Mouse (Mus musculus): ENCODE measurements at regions not wholly inside any gene's neighbourhood (a gene's known extent, or its start where the extent isn't known, plus 50 kb on each side); places are given as distances from the start of the nearest gene placed in this dataset.

DNA sequence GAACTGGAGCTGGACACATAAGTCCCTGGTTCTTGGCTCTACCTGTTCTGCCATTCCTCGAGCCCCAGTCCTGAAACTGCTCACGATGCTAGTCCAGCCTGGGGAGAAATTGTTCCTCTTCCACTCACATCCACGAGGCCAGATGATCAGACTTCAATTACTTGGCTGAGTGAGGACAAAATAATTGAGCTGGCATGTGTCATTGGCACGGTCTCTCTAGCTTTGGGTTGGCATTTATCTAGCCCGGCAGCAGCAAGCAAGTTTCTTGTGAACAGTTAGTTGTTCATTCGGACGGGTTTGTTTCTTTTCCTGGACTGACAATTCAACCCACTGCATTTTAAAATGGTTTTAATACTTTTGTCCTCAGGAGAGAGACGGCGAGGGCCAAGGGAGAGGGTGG, 482.2 kb upstream of the Gm19410 start:
- Histone ChIP-seq H3K9ac (no peak overlapping the region), H3K4me2 (no peak overlapping the region), H3K36me3 (no peaks in the 10 kb centered on the region), H3K27me3 (replicated peaks) (no peaks in the 10 kb centered on the region), H3K4me1 (no peaks in the 10 kb centered on the region), H3K27ac (replicated peaks) (no peak overlapping the region), H3K4me3 (no peak overlapping the region), H3K9me3 (peaks cover 6% of the 10 kb centered on the region; the same call in 1 of the 2 replicates)
- 81% methylated on average over 9 of the region's 9 CpGs for WGBS
- ATAC-seq (ENCODE audit: extremely low read depth, insufficient number of reproducible peaks, low FRiP score, low TSS enrichment): no peak

- Histone ChIP-seq H3K9ac (no peak overlapping the region), H3K4me2 (no peak overlapping the region), H3K36me3 (no peaks in the 10 kb centered on the region), H3K4me1 (peaks cover 19% of the 10 kb centered on the region; the same call in 1 of the 2 replicates), H3K4me3 (no peak overlapping the region), H3K9me3 (peaks cover 10% of the 10 kb centered on the region), H3K27me3 (replicated peaks) (no peaks in the 10 kb centered on the region), H3K27ac (replicated peaks) (no peak overlapping the region)
- WGBS: 67% methylated on average over 5 of the region's 5 CpGs
- no peak for ATAC-seq (ENCODE audit: extremely low read depth, insufficient number of reproducible peaks, low FRiP score, low TSS enrichment)
These were observed 476.6 kb upstream of the Gm19410 start for GRCm38 (mm10) chr8:35289018-35289417.

DNA sequence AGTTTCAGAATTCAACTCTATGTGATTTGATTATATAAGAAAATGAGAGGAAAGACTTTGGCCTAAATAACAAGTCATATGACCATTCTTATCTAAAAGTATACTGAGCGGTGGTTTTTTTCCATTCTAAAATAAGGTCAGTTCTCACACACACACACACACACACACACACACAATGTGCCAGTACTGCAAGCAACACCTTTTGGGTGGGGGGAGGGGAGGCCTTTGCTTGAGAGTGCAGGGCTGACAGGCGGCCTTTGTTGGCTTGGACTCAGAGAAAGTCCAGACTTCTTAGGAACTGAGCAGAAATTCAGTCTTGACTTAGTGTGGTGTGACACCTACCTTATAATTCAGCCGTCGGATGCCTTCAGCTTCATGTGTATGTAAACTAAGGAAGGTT, 475.6 kb upstream of the Gm19410 start:
- peak overlapping the region; percentile 20 for H3K27ac ChIP-seq (replicated peaks)

DNA sequence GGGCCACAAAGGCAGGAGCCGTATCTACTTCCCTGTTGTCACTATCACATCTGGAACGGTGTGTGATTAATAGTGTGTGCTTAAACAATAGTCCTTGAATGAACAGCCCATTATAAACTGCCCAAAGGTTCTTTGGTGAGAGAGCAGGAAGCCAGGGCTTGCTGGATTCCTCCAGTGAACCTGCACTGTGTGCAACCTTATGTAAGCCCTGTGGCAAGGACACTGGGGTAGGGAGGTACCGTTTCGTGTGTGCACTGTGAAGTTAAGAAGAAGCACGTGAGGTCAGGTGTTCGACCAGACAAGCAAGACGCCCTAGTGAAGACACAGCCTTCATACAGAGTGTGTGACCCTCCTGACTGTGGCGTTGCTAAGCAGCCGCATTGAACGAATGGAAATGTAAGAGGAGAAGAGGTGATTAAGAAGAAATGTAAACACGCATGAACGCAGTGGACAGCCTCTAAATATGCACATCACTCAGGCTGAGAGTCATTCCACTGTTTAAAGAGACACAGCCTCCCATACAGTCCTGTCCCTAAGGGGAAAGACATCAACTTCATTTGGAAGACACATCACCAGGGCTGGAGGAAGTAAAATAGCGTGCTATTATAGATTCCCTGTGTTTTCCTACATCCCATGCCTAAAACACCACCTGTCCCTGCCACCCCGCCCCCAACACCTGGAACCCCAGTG, 472.0 kb upstream of the Gm19410 start:
- Histone ChIP-seq H3K4me1 (peaks cover 20% of the 10 kb centered on the region), H3K9me3 (peaks cover 4% of the 10 kb centered on the region; the same call in 1 of the 2 replicates), H3K27me3 (replicated peaks) (no peaks in the 10 kb centered on the region), H3K9ac (no peak overlapping the region), H3K36me3 (no peaks in the 10 kb centered on the region), H3K4me3 (no peak overlapping the region), H3K27ac (replicated peaks) (no peak overlapping the region), H3K4me2 (no peak overlapping the region)
- WGBS: 70% methylated on average over 14 of the region's 14 CpGs
- ATAC-seq (ENCODE audit: extremely low read depth, insufficient number of reproducible peaks, low FRiP score, low TSS enrichment): no peak

More for the DNA sequence above, 475.6 kb upstream of the Gm19410 start:
- peaks cover 10% of the 10 kb centered on the region for H3K9me3 ChIP-seq
- H3K4me2 ChIP-seq: no peak overlapping the region
- no peak overlapping the region for H3K9ac ChIP-seq
- H3K27me3 ChIP-seq (replicated peaks): no peaks in the 10 kb centered on the region
- no peaks in the 10 kb centered on the region for H3K36me3 ChIP-seq
- H3K4me1 ChIP-seq: peaks cover 19% of the 10 kb centered on the region; the same call in 1 of the 2 replicates
- WGBS: 32% methylated on average over 4 of the region's 4 CpGs
- H3K4me3 ChIP-seq: no peak overlapping the region
- no peak for ATAC-seq (ENCODE audit: extremely low read depth, insufficient number of reproducible peaks, low FRiP score, low TSS enrichment)

DNA sequence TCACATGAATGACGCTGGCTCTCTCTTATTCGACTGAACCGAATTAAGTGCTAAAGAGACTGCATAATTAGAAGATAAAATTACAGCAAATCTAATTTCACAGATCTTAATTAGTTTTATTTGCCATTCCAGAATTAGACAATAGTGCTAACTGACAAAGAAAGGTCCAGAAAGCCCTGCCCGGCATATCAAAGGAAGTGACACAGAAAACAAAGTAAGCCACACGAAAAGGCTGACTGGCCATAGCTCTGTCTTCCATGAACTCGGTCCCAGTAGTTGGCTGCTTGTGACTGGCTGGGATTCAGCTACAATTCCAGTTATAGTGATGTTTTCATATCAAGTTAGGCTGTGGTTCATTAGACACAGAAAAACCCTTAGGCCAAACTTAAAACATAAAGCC, 468.7 kb upstream of the Gm19410 start:
- no peak overlapping the region for H3K4me3 ChIP-seq
- H3K9me3 ChIP-seq: peaks cover 3% of the 10 kb centered on the region; the same call in 1 of the 2 replicates
- no peaks in the 10 kb centered on the region for H3K36me3 ChIP-seq
- 78% methylated on average over 6 of the region's 6 CpGs for WGBS
- no peak for ATAC-seq (ENCODE audit: extremely low read depth, insufficient number of reproducible peaks, low FRiP score, low TSS enrichment)
- no peaks in the 10 kb centered on the region for H3K27me3 ChIP-seq (replicated peaks)
- no peak overlapping the region for H3K9ac ChIP-seq
- peaks cover 24% of the 10 kb centered on the region for H3K4me1 ChIP-seq
- no peak overlapping the region for H3K4me2 ChIP-seq
- H3K27ac ChIP-seq (replicated peaks): no peak overlapping the region

GRCm38 (mm10) chr8:35299088-35299487, 466.5 kb upstream of the Gm19410 start:
- Histone ChIP-seq H3K4me2 (no peak overlapping the region), H3K27me3 (replicated peaks) (no peaks in the 10 kb centered on the region), H3K9ac (no peak overlapping the region), H3K27ac (replicated peaks) (no peak overlapping the region), H3K4me1 (peaks cover 20% of the 10 kb centered on the region), H3K4me3 (no peak overlapping the region), H3K36me3 (no peaks in the 10 kb centered on the region), H3K9me3 (no peaks in the 10 kb centered on the region)
- WGBS: 64% methylated on average over 9 of the region's 9 CpGs
- ATAC-seq (ENCODE audit: extremely low read depth, insufficient number of reproducible peaks, low FRiP score, low TSS enrichment): no peak

DNA sequence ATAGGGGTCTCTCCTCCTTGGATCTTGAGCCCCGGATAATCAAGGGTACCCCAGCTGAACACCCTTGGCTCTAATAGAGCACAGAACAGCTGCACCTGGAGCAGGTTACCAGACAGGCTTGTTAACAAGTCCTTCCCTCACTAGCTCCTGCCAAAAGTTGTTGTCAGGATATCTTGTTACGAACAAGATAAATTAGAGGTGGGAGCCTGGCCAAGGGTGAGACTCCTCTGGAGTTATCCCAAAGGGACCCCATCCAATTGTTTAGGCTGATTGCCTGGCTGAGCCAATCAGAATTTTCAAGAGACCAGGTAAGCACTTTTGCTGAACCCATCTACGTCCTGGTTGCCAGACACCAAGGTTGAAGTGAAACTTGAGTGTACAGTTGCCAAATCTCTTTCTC, 465.2 kb upstream of the Gm19410 start:
- Histone ChIP-seq H3K9me3 (peaks cover 7% of the 10 kb centered on the region; the same call in 1 of the 2 replicates), H3K36me3 (no peaks in the 10 kb centered on the region), H3K27me3 (replicated peaks) (no peaks in the 10 kb centered on the region), H3K4me2 (no peak overlapping the region), H3K9ac (no peak overlapping the region), H3K4me1 (peaks cover 20% of the 10 kb centered on the region), H3K4me3 (no peak overlapping the region), H3K27ac (replicated peaks) (no peak overlapping the region)
- no peak for ATAC-seq (ENCODE audit: extremely low read depth, insufficient number of reproducible peaks, low FRiP score, low TSS enrichment)
- 63% methylated on average over 3 of the region's 3 CpGs for WGBS

DNA sequence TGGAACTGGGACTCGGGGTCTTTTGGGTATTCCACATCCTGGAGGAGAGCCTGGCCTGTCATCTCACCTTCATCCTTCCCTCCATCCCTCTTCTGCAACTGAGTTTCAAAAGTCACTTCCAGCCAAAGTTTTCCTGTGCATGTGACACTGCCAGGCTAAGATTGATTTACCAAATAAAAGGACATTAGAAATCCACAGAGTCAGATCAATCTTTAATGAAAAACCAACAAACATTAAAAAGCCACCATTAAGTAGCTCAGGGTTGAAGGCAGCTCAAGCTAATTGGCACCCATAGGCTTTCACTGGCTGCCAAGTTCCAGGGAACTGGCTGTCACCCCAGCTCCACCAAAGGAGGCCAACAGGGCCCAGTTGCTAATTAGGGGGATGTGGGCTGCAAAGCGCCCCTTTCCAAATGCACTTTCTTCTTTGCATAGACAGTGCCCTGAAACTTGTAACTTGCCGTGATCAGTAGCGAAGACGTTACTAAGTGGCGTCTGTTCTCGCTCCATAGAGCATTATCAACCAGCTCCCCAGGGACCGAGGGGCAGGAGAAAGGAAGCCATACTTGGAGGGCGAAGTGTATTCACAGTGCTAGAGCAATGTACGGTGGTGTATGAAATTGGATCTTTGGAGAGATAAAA, 464.6 kb upstream of the Gm19410 start:
- no peak overlapping the region for H3K4me3 ChIP-seq
- H3K9me3 ChIP-seq: peaks cover 7% of the 10 kb centered on the region; the same call in 1 of the 2 replicates
- no peak overlapping the region for H3K9ac ChIP-seq
- no peaks in the 10 kb centered on the region for H3K36me3 ChIP-seq
- no peak for ATAC-seq (ENCODE audit: extremely low read depth, insufficient number of reproducible peaks, low FRiP score, low TSS enrichment)
- H3K4me1 ChIP-seq: peaks cover 20% of the 10 kb centered on the region
- WGBS: 64% methylated on average over 10 of the region's 10 CpGs
- H3K4me2 ChIP-seq: no peak overlapping the region
- no peak overlapping the region for H3K27ac ChIP-seq (replicated peaks)
- no peaks in the 10 kb centered on the region for H3K27me3 ChIP-seq (replicated peaks)

DNA sequence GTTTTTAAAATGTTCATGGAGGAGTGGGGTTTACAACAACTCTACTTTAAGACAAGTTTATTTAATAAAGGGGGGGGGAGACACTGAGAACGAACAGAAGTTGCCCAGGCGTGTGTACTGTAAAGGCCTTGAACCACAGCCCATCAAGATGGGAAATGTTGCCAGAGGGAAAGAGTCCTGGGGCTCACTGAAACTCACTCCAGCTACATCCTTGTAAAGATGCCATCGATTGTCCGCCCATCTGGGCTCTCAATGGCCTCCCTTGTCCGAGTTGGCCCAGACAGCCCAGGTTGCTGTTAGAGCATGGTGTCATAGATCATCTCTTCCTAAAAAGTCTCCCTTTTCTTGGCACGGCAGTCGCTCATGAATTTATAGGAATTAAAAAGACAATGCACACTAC, 462.7 kb upstream of the Gm19410 start:
- no peak overlapping the region for H3K4me2 ChIP-seq
- peaks cover 7% of the 10 kb centered on the region; the same call in 1 of the 2 replicates for H3K9me3 ChIP-seq
- H3K36me3 ChIP-seq: no peaks in the 10 kb centered on the region
- H3K27me3 ChIP-seq (replicated peaks): no peaks in the 10 kb centered on the region
- H3K27ac ChIP-seq (replicated peaks): no peak overlapping the region
- no peak overlapping the region for H3K9ac ChIP-seq
- no peak overlapping the region for H3K4me3 ChIP-seq
- peaks cover 20% of the 10 kb centered on the region for H3K4me1 ChIP-seq
- no peak for ATAC-seq (ENCODE audit: extremely low read depth, insufficient number of reproducible peaks, low FRiP score, low TSS enrichment)
- WGBS: 87% methylated on average over 7 of the region's 7 CpGs

- WGBS: 73% methylated on average over 10 of the region's 10 CpGs
- ATAC-seq (ENCODE audit: extremely low read depth, insufficient number of reproducible peaks, low FRiP score, low TSS enrichment): no peak
These were observed 444.2 kb upstream of the Gm19410 start for GRCm38 (mm10) chr8:35321270-35321865.

GRCm38 (mm10) chr8:35323180-35323975, 442.2 kb upstream of the Gm19410 start:
- no peaks in the 10 kb centered on the region for H3K4me1 ChIP-seq
- no peaks in the 10 kb centered on the region for H3K36me3 ChIP-seq
- H3K9me3 ChIP-seq: no peaks in the 10 kb centered on the region
- WGBS: 70% methylated on average over 15 of the region's 15 CpGs
- H3K4me3 ChIP-seq: no peak overlapping the region
- H3K9ac ChIP-seq: no peak overlapping the region
- no peak overlapping the region for H3K4me2 ChIP-seq
- ATAC-seq (ENCODE audit: extremely low read depth, insufficient number of reproducible peaks, low FRiP score, low TSS enrichment): no peak
- H3K27ac ChIP-seq (replicated peaks): no peak overlapping the region
- no peaks in the 10 kb centered on the region for H3K27me3 ChIP-seq (replicated peaks)

More at GRCm38 (mm10) chr8:35321270-35321865, 444.2 kb upstream of the Gm19410 start:
- H3K4me3 ChIP-seq: no peak overlapping the region
- no peaks in the 10 kb centered on the region for H3K4me1 ChIP-seq
- no peak overlapping the region for H3K9ac ChIP-seq
- H3K27me3 ChIP-seq (replicated peaks): no peaks in the 10 kb centered on the region
- H3K36me3 ChIP-seq: no peaks in the 10 kb centered on the region
- H3K27ac ChIP-seq (replicated peaks): no peak overlapping the region
- no peak overlapping the region for H3K4me2 ChIP-seq
- no peaks in the 10 kb centered on the region for H3K9me3 ChIP-seq
